Mouse (Mus musculus) cortical plate, adult 2 months (tissue): ENCODE results near the gene Hyal3.

Experiments used
- CTCF ChIP-seq: fragments of 200-500 bp; IDR thresholded peaks from 2 replicates; pipeline ENCODE4 v1.5.1; 2011; ENCODE audit warnings: mild to moderate bottlenecking, control low read depth, low read length; ENCODE audit not compliant: insufficient read depth; ENCODE audit errors: extremely low read depth
- POLR2A ChIP-seq: fragments of 200-500 bp; IDR thresholded peaks from 2 replicates; pipeline ENCODE4 v1.6.1; 2011; ENCODE audit warnings: mild to moderate bottlenecking, low read length, control low read depth; ENCODE audit not compliant: insufficient read depth; ENCODE audit errors: extremely low read depth

- TF ChIP-seq CTCF (no peak), POLR2A (no peak)
Observed at GRCm38 (mm10) chr9:107548820-107549219, 31.8 kb upstream of the Hyal3 start.
